Mouse (Mus musculus): ENCODE data around the gene Slc44a3. TPM values are rescaled to one million over a fixed set of nuclear protein-coding genes. Genes with fewer than 3 reads are reported as not detected.
A peak's percentile ranks its signal among the peaks of the same experiment; 100 is the strongest.
"Not testable (repeated sequence)": the region's sequence is repeated elsewhere in the genome, so short reads cannot be mapped to it uniquely, and the experiment has no call there.

Slc44a3 gene
- total RNA-seq, 1 experiment from 2014 or later = 25.1 TPM

DNA sequence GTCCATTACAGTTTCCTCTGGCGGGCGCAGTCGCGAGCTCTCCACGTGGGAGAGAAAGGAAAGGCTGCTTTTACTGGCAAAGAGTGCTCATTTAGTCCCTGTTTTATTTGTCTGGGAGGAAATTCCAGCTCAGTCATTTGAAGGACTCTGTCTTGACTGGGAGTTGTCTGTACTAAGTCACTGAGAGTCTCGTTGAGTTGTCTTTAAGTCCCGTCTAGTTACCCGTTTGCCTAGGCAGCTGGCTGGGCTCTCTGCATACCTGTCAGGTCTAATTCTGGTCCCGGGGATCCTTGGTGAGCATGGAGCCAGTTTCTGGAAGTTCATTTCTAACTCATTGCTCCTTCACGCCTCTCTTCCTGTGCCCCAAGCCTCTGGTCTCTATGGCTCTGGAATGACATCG lies 20.5 kb upstream of the Slc44a3 start:
- no peak for DNase-seq

- DNase-seq = peak; percentile 43
These were observed 18.2 kb upstream of the Slc44a3 start for GRCm38 (mm10) chr3:121550370-121550769.

DNA sequence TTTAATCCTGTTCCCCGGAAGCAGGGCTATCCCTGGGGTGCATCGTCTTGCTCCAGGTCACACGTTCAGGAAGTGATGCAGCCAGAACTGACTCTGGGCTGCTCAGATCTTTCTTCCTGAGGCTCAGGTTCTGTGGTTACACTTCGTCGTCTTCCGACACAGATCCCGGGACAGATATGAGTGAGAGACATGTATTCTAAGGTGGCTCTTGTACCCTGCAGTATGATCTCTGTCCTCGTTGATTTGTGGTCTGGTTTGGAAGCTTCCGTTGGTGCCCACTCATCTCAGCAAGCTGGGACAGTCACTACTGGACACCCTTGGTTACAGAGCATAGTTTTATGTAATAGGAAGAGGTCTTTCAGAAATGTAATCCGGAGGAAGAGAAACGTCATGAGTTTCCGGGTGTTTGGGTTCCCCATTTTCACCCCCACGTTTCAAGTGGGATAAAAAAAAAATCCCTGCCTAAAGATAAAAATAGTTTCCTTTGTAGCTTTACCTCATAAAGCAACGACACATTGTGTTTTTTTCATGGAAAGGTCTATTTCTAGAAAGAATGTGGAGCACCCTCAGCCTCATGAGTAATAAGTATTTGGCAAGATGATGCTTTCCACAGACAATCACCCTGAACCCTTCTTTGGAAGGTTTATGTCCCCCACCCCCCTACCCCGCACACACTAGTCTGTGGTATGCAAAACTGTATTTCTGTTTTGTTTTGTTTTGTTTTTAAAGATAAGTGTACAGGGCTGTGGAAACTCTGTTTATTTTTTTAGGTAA lies 15.8 kb upstream of the Slc44a3 start:
- no peak for DNase-seq

- DNase-seq = no peak
These were observed 8.4 kb upstream of the Slc44a3 start for GRCm38 (mm10) chr3:121540621-121541020.

GRCm38 (mm10) chr3:121539871-121540431 lies 7.7 kb upstream of the Slc44a3 start:
- DNase-seq = no peak

GRCm38 (mm10) chr3:121538847-121539246 lies 6.6 kb upstream of the Slc44a3 start:
- DNase-seq = not testable (repeated sequence)

DNA sequence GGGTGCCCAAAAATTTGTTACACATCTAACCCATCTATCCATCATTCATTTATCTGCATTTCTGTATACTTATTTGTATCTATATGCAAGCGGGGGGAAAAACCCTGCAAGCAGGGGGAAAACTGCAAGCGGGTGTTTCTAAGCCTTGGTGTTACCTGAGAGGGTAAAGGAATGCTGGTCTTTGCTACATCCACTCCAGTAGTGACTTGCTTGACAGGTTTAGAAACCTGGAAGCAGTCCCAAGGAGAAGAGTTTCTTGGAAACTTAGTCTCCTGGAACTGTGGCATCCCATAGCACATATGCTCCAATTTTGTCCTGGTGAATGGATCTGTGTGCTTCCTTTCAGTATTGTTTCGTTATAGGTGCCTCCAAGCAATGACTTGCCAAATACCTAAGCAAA lies 5.8 kb upstream of the Slc44a3 start:
- DNase-seq = no peak

GRCm38 (mm10) chr3:121536803-121537202 lies 4.6 kb upstream of the Slc44a3 start:
- no peak for DNase-seq

DNA sequence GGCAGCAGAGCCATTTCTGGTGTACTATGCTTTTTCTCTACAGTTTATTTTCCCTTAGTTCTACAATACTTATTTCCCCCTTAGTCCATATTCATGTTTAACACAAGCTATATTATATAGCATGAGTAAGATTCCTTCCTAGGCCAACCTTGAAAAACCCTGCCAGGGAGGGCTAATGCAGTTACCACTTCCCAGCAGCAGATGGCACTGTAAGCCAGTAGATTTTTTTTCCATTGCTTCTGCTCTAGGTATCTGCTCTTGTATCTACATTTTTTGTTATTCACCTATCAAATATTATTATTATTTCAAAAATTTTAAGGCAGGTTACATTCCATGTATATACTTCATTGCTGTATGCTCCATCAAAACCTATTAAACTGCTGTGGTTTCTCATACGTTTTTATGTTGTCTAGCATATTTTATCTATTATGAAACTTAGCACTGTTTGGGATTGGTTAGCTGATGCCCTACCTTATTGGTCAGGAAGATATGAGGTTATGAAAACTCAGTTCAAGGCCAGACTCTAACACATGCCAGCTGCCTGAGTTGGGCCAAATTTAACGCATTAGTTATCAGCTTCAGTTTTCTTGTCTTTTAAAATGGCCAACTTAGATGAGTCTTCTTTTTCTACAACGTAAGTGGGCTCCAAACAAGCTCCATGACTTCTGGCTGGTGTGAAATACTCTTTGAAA lies 3.8 kb upstream of the Slc44a3 start:
- DNase-seq = peak; percentile 37

DNA sequence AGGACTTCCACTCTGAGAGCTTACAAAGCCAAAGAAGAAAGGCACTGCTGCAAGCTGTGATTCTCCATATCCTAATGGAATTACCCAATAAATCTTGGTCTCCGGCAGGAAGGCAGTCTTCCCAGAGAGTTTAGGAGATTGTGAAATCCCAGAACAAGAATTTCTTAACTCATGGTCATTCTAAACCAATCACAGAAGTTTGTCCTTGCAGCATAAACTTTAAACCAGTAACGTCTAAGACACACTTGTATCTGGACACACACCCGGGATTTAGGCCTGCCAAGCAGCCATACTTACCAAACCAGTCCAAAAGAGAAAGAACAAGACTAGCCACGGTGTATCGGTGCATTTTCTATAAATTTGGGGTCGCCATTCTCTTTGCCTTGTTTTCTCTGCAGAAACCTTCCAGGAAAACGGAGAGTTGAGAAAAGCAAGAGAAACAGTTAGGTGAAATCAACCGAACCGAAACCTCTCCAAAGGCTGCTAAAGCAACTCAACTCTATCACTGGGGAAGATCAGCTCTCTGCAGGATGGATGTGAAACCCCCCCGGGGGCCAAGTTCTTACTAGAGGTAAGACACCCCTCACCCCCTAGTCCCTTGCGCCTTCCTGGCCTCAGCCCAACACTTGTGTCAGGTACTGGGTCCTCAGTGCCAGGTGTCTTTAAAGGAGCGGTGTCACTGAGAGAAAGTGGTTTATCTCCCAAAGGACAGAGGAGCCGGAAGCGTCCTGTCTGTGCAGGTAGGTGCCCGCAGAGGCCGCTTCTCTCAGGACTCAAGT lies 645 bp downstream of the Slc44a3 start:
- peak; percentile 47 for DNase-seq

GRCm38 (mm10) chr3:121530546-121531258 lies 1.5 kb downstream of the Slc44a3 start:
- no peak for DNase-seq

DNA sequence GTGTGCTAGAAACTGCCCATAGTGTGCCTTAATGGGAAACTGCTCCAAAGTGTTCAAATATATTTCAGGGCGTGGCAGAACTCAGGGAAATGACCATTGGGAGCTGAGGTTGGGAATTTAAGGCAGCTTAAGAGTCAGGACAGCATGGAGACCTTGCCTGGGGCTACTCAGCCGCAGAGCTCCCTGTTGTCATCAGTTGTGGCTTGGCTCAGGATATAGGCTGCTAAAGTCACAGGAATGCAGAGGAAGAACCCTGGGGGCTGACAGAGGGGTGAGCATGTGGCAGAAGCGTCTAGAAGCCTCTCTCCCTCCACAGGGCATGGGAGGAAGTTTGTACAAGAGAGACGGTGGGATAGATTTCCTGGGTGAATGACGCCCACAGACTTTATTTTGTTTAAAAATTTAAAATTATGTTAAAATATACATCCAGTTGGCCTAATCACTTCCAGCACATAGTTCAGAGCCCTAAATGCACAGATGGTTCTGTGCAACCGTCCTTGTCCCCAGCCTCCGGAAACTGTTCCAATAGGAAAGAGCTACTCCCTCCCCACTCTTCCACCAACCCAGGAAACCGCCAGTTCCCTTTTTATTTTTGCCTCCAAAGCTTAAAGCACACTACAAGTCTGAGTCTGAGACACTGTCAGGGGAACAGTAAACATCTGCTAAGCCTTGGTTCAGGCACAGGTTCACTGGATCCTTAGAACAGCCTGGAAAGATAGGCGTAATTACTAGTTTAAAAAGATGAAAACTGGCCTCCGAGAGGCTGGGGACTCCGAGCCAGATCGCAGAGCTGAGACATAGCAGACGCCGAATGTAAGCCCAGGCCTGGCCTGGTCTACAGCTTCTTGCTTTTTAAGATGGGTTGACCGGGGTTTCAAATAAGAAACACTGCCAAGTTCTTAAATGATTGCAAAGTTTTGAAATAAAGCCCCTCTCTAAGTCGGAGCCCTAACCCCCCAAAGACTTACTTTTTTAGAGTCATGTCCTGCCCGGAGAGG lies 5.8 kb downstream of the Slc44a3 start:
- DNase-seq = no peak

GRCm38 (mm10) chr3:121521633-121522125 lies 10.5 kb downstream of the Slc44a3 start:
- DNase-seq = no peak

GRCm38 (mm10) chr3:121521123-121521522 lies 11.1 kb downstream of the Slc44a3 start:
- DNase-seq = no peak

DNA sequence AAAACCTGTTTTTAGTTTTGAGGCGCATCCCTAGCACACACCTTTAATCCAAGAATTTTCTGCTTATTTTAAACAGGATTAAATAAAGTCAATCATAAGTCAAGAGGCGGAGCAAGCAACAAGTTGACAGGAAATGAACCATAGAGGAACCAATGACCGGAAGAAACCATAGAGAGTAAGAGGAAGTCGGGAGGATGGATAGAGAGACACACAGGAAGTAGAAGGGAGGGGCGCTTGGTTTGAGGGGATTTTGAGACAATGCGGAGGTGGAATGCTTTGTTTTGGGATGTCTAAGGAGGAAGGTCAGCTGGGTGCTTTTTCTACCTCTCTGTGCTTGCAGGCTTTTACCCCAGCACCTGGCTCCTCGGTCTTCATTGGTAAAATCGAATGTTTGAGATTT lies 15.2 kb downstream of the Slc44a3 start:
- DNase-seq = no peak

DNA sequence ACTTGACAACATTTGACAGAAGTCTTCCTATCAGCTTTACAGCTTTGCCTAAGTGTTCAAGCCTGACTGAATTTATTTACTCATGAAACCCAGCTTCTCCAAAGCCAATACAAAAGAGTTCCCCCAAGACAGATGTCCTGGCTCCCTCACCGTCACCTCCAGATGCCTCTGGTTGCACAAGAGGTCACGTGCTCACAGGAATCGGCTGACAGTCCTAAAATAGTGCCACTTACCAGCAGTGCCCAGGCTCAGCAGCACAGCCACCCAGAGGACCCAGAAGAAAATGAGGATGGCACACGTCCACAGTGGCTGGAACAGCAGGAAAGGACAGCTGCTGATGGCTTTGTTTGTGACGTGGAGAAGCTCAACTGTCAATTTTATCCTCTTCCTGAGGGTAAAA lies 23.1 kb downstream of the Slc44a3 start:
- DNase-seq = no peak

GRCm38 (mm10) chr3:121507678-121508077 lies 24.5 kb downstream of the Slc44a3 start:
- no peak for DNase-seq

GRCm38 (mm10) chr3:121506756-121507155 lies 25.4 kb downstream of the Slc44a3 start:
- no peak for DNase-seq

- no peak for DNase-seq
These were observed 26.0 kb downstream of the Slc44a3 start for GRCm38 (mm10) chr3:121506175-121506574.

DNA sequence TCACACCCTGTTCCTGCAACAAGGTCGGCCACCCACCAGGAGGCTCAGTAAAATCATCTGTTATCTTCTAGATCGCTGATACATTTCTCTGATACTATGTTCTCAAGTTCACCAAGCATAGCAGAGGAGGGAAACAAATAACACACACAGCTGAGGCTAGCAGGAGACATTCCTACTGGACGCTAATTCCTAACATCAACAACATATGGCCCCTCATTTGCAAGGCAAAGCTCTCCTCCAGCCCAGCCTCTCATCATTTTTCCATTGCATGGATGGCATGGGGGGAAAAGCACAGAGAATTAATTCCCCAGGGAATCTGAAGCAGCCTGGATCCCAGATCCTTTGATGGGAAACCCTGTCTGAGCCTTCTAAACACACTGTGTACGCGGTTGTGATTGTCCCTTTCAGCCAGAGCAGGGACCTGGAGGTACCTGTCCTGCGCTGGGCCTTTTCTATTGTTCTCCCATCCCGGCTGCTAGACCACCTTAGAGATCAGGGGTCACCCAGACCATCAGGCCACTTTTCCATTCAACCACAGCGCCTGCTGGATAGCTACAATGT lies 27.2 kb downstream of the Slc44a3 start:
- DNase-seq = no peak
